Mouse (Mus musculus): Measurements from ENCODE around the gene Tmbim6. TPM values are rescaled to one million over a fixed set of nuclear protein-coding genes. Genes with fewer than 3 reads are reported as not detected.
A peak's percentile ranks its signal among the peaks of the same experiment; 100 is the strongest.
"Not testable (repeated sequence)": the region's sequence is repeated elsewhere in the genome, so short reads cannot be mapped to it uniquely, and the experiment has no call there.

Gene Tmbim6
- total and polyA plus RNA-seq, 3 experiments = 207 to 334 (median 253) TPM

GRCm38 (mm10) chr15:99375036-99375435, 17.6 kb upstream of the Tmbim6 start:
- DNase-seq = no peak
- no peak overlapping the region for H3K4me3 ChIP-seq
- H3K79me2 ChIP-seq (replicated peaks; ENCODE audit: control insufficient read depth, insufficient read depth, low read length) = no peaks in the 10 kb centered on the region
- H3K9ac ChIP-seq (ENCODE audit: low read depth, low read length) = no peak overlapping the region
- H3K27ac ChIP-seq = no peak overlapping the region
- WGBS = 94% methylated on average over 5 of the region's 5 CpGs
- no peak for TF ChIP-seq POLR2A (IDR thresholded peaks at IDR 0.05; ENCODE audit: insufficient read depth, low read depth, low read length)
- TF ChIP-seq EP300 (IDR thresholded peaks at IDR 0.05; ENCODE audit: insufficient read depth, low read depth, low read length) = no peak
- TF ChIP-seq CTCF (IDR thresholded peaks at IDR 0.05) = no peak
- intact Hi-C loops (cut with DNase I) = no loop called here
- H3K27me3 ChIP-seq (ENCODE audit: control insufficient read depth, insufficient read depth, low read length) = no peaks in the 10 kb centered on the region
- peaks cover 1% of the 10 kb centered on the region; the same call in 1 of the 2 replicates for H3K4me1 ChIP-seq (ENCODE audit: control insufficient read depth, insufficient read depth, low read length)
- H3K36me3 ChIP-seq (ENCODE audit: control insufficient read depth, insufficient read depth, low read length) = no peaks in the 10 kb centered on the region

- intact Hi-C loops (cut with DNase I) = no loop called here
- H3K79me2 ChIP-seq (replicated peaks; ENCODE audit: control insufficient read depth, insufficient read depth, low read length) = no peaks in the 10 kb centered on the region
- no peak for DNase-seq
- H3K27ac ChIP-seq = no peak overlapping the region
- H3K4me3 ChIP-seq = no peak overlapping the region
- H3K36me3 ChIP-seq (ENCODE audit: control insufficient read depth, insufficient read depth, low read length) = no peaks in the 10 kb centered on the region
- TF ChIP-seq POLR2A (IDR thresholded peaks at IDR 0.05; ENCODE audit: insufficient read depth, low read depth, low read length) (no peak), EP300 (IDR thresholded peaks at IDR 0.05; ENCODE audit: insufficient read depth, low read depth, low read length) (no peak), CTCF (IDR thresholded peaks at IDR 0.05) (no peak)
- no peaks in the 10 kb centered on the region for H3K27me3 ChIP-seq (ENCODE audit: control insufficient read depth, insufficient read depth, low read length)
- 90% methylated on average over 3 of the region's 3 CpGs for WGBS
- no peak overlapping the region for H3K9ac ChIP-seq (ENCODE audit: low read depth, low read length)
- peaks cover under 1% of the 10 kb centered on the region; the same call in 1 of the 2 replicates for H3K4me1 ChIP-seq (ENCODE audit: control insufficient read depth, insufficient read depth, low read length)
Observed at GRCm38 (mm10) chr15:99375581-99375980, 17.1 kb upstream of the Tmbim6 start.

- Histone ChIP-seq H3K27me3 (ENCODE audit: control insufficient read depth, insufficient read depth, low read length) (no peaks in the 10 kb centered on the region), H3K27ac (no peak overlapping the region), H3K9ac (ENCODE audit: low read depth, low read length) (no peak overlapping the region), H3K4me1 (ENCODE audit: control insufficient read depth, insufficient read depth, low read length) (no peaks in the 10 kb centered on the region), H3K36me3 (ENCODE audit: control insufficient read depth, insufficient read depth, low read length) (no peaks in the 10 kb centered on the region), H3K4me3 (no peak overlapping the region), H3K79me2 (replicated peaks; ENCODE audit: control insufficient read depth, insufficient read depth, low read length) (no peaks in the 10 kb centered on the region)
- 85% methylated on average over 5 of the region's 5 CpGs for WGBS
- DNase-seq = no peak
- no peak for TF ChIP-seq POLR2A (IDR thresholded peaks at IDR 0.05; ENCODE audit: insufficient read depth, low read depth, low read length)
- no peak for TF ChIP-seq EP300 (IDR thresholded peaks at IDR 0.05; ENCODE audit: insufficient read depth, low read depth, low read length)
- TF ChIP-seq CTCF (IDR thresholded peaks at IDR 0.05) = no peak
- intact Hi-C loops (cut with DNase I) = no loop called here
Observed at GRCm38 (mm10) chr15:99376240-99376639, 16.4 kb upstream of the Tmbim6 start.

GRCm38 (mm10) chr15:99382893-99383292, 9.8 kb upstream of the Tmbim6 start:
- H3K4me3 ChIP-seq = no peak overlapping the region
- DNase-seq = no peak
- no peaks in the 10 kb centered on the region for H3K79me2 ChIP-seq (replicated peaks; ENCODE audit: control insufficient read depth, insufficient read depth, low read length)
- no peak overlapping the region for H3K27ac ChIP-seq
- no peaks in the 10 kb centered on the region for H3K36me3 ChIP-seq (ENCODE audit: control insufficient read depth, insufficient read depth, low read length)
- no peaks in the 10 kb centered on the region for H3K27me3 ChIP-seq (ENCODE audit: control insufficient read depth, insufficient read depth, low read length)
- intact Hi-C loops (cut with DNase I) = no loop called here
- H3K9ac ChIP-seq (ENCODE audit: low read depth, low read length) = no peak overlapping the region
- H3K4me1 ChIP-seq (ENCODE audit: control insufficient read depth, insufficient read depth, low read length) = no peaks in the 10 kb centered on the region
- TF ChIP-seq POLR2A (IDR thresholded peaks at IDR 0.05; ENCODE audit: insufficient read depth, low read depth, low read length) = no peak
- TF ChIP-seq CTCF (IDR thresholded peaks at IDR 0.05) = no peak
- TF ChIP-seq EP300 (IDR thresholded peaks at IDR 0.05; ENCODE audit: insufficient read depth, low read depth, low read length) = no peak

- no peak overlapping the region for H3K27ac ChIP-seq
- 50% methylated on average over 6 of the region's 6 CpGs for WGBS
- H3K79me2 ChIP-seq (replicated peaks; ENCODE audit: control insufficient read depth, insufficient read depth, low read length) = no peaks in the 10 kb centered on the region
- no peaks in the 10 kb centered on the region for H3K36me3 ChIP-seq (ENCODE audit: control insufficient read depth, insufficient read depth, low read length)
- no peaks in the 10 kb centered on the region for H3K27me3 ChIP-seq (ENCODE audit: control insufficient read depth, insufficient read depth, low read length)
- no peak for TF ChIP-seq EP300 (IDR thresholded peaks at IDR 0.05; ENCODE audit: insufficient read depth, low read depth, low read length)
- no peak for TF ChIP-seq CTCF (IDR thresholded peaks at IDR 0.05)
- no peak for TF ChIP-seq POLR2A (IDR thresholded peaks at IDR 0.05; ENCODE audit: insufficient read depth, low read depth, low read length)
- intact Hi-C loops (cut with DNase I) = no loop called here
- no peaks in the 10 kb centered on the region for H3K4me1 ChIP-seq (ENCODE audit: control insufficient read depth, insufficient read depth, low read length)
- H3K9ac ChIP-seq (ENCODE audit: low read depth, low read length) = no peak overlapping the region
- no peak for DNase-seq
- no peak overlapping the region for H3K4me3 ChIP-seq
Observed at GRCm38 (mm10) chr15:99384071-99384470, 8.6 kb upstream of the Tmbim6 start.

- H3K9ac ChIP-seq (ENCODE audit: low read depth, low read length); intact Hi-C loops (cut with DNase I); H3K79me2 ChIP-seq (replicated peaks; ENCODE audit: control insufficient read depth, insufficient read depth, low read length); H3K4me1 ChIP-seq (ENCODE audit: control insufficient read depth, insufficient read depth, low read length); H3K4me3 ChIP-seq; H3K36me3 ChIP-seq (ENCODE audit: control insufficient read depth, insufficient read depth, low read length); H3K27me3 ChIP-seq (ENCODE audit: control insufficient read depth, insufficient read depth, low read length); H3K27ac ChIP-seq; DNase-seq: not testable (repeated sequence)
- 79% methylated on average over 3 of the region's 3 CpGs for WGBS
- TF ChIP-seq CTCF (IDR thresholded peaks at IDR 0.05) = peak; percentile 55
Observed at GRCm38 (mm10) chr15:99386110-99386509, 6.6 kb upstream of the Tmbim6 start.
